Mouse (Mus musculus): Measurements from ENCODE around the gene Hira.
"Not testable (repeated sequence)": the region's sequence is repeated elsewhere in the genome, so short reads cannot be mapped to it uniquely, and the experiment has no call there.

DNA sequence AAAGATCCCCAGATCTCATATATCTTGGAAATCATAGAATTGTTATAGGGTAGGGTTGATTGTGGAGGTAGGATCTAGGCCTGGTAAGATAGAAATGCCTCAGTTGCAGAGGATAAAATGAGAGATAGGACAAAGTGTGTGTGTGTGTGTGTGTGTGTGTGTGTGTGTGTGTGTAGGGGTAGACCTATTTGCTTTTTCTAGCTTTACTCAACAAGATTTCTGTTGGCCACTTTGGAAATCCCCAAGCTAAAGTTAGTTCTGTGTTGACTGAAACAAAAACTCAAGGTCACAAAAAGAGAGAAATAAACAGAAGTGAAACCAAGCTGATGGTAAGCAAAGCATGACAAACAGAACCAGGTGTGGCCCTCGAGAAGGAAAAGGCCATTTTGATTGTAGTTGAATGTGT, 130.4 kb downstream of the Hira start:
- TF ChIP-seq CTCF (conservative IDR thresholded peaks at IDR 0.05; ENCODE audit: insufficient read depth, insufficient read length, low read depth, low read length); POLR2A (IDR thresholded peaks at IDR 0.05; ENCODE audit: low read depth, low read length): not testable (repeated sequence)
